Mouse (Mus musculus): ENCODE measurements at regions not wholly inside any gene's neighbourhood (a gene's known extent, or its start where the extent isn't known, plus 50 kb on each side); places are given as distances from the start of the nearest gene placed in this dataset.

GRCm38 (mm10) chr1:143080441-143080840 is 560.0 kb upstream of the B3galt2 start:
- no peak for DNase-seq

GRCm38 (mm10) chr1:143096904-143097303 is 543.6 kb upstream of the B3galt2 start:
- DNase-seq: no peak

GRCm38 (mm10) chr1:143098307-143098706 is 542.2 kb upstream of the B3galt2 start:
- no peak for DNase-seq

- no peak for DNase-seq
Observed at GRCm38 (mm10) chr1:143122185-143122584, 518.3 kb upstream of the B3galt2 start.

- DNase-seq: no peak
Observed at GRCm38 (mm10) chr1:143130257-143130656, 510.2 kb upstream of the B3galt2 start.

GRCm38 (mm10) chr1:143132806-143133205 is 507.7 kb upstream of the B3galt2 start:
- no peak for DNase-seq

GRCm38 (mm10) chr1:143145111-143145984 is 495.1 kb upstream of the B3galt2 start:
- no peak for DNase-seq

GRCm38 (mm10) chr1:143171286-143171685 is 469.2 kb upstream of the B3galt2 start:
- no peak for DNase-seq

GRCm38 (mm10) chr1:143173836-143174235 is 466.6 kb upstream of the B3galt2 start:
- DNase-seq: no peak

- no peak for DNase-seq
Observed at GRCm38 (mm10) chr1:143192167-143192793, 448.2 kb upstream of the B3galt2 start.

- DNase-seq: no peak
Observed at GRCm38 (mm10) chr1:143200213-143200889, 440.1 kb upstream of the B3galt2 start.

- no peak for DNase-seq
Observed at GRCm38 (mm10) chr1:143200971-143201370, 439.5 kb upstream of the B3galt2 start.

GRCm38 (mm10) chr1:143202182-143202581 is 438.3 kb upstream of the B3galt2 start:
- no peak for DNase-seq

- DNase-seq: no peak
Observed at GRCm38 (mm10) chr1:143204070-143204469, 436.4 kb upstream of the B3galt2 start.

GRCm38 (mm10) chr1:143206995-143207394 is 433.5 kb upstream of the B3galt2 start:
- no peak for DNase-seq

GRCm38 (mm10) chr1:143207399-143208065 is 432.9 kb upstream of the B3galt2 start:
- no peak for DNase-seq

- DNase-seq: no peak
Observed at GRCm38 (mm10) chr1:143217401-143217800, 423.1 kb upstream of the B3galt2 start.

- DNase-seq: no peak
Observed at GRCm38 (mm10) chr1:143231969-143232368, 408.5 kb upstream of the B3galt2 start.

- DNase-seq: no peak
Observed at GRCm38 (mm10) chr1:143258470-143259215, 381.8 kb upstream of the B3galt2 start.

GRCm38 (mm10) chr1:143263263-143264038 is 377.0 kb upstream of the B3galt2 start:
- DNase-seq: no peak

- no peak for DNase-seq
Observed at GRCm38 (mm10) chr1:143265216-143265615, 375.2 kb upstream of the B3galt2 start.

Data from kidney, postnatal 14 days (tissue).